Mouse (Mus musculus) stomach, embryonic 14.5 days (tissue): ENCODE results near the gene Psmb8. TPM values are rescaled to one million over a fixed set of nuclear protein-coding genes. Genes with fewer than 3 reads are reported as not detected.

Source experiments
- ATAC-seq: fragments of 200-750 bp; cut with Nextera tagmentation; 2 replicates; pipeline ENCODE4 v1.8.0; 2017; ENCODE audit warnings: low read depth, moderate TSS enrichment; ENCODE audit not compliant: insufficient number of reproducible peaks, insufficient read depth, low FRiP score
- H3K27ac ChIP-seq: fragments of 300-500 bp; sonication (generic); 2 replicates; pipeline ENCODE4 v1.5.1; 2014; ENCODE audit warnings: mild to moderate bottlenecking, low read length, moderate library complexity, mixed read lengths
- H3K27me3 ChIP-seq: fragments of 300-500 bp; sonication (generic); 2 replicates; pipeline ENCODE4 v1.6.1; 2014; ENCODE audit warnings: low read length, control low read depth, mixed read lengths; ENCODE audit not compliant: control insufficient read depth, insufficient read depth
- H3K36me3 ChIP-seq: fragments of 300-500 bp; sonication (generic); 2 replicates; pipeline ENCODE4 v1.6.1; 2014; ENCODE audit warnings: mild to moderate bottlenecking, control low read depth, low read length, moderate library complexity, mixed read lengths; ENCODE audit not compliant: control insufficient read depth, insufficient read depth
- H3K4me1 ChIP-seq: fragments of 300-500 bp; sonication (generic); 2 replicates; pipeline ENCODE4 v1.6.1; 2014; ENCODE audit warnings: low read length, control low read depth, mixed read lengths; ENCODE audit not compliant: control insufficient read depth, insufficient read depth
- H3K4me2 ChIP-seq: fragments of 300-500 bp; sonication (generic); replicated peaks from 2 replicates; pipeline ENCODE4 v1.6.1; 2014; ENCODE audit warnings: low read depth, low read length, control low read depth
- H3K4me3 ChIP-seq: fragments of 300-500 bp; sonication (generic); 2 replicates; pipeline ENCODE4 v1.5.1; 2014; ENCODE audit warnings: low read depth, low read length, control low read depth
- H3K9ac ChIP-seq: fragments of 300-500 bp; sonication (generic); replicated peaks from 2 replicates; pipeline ENCODE4 v1.6.1; 2014; ENCODE audit warnings: low read depth, mild to moderate bottlenecking, control low read depth, low read length, moderate library complexity, mixed read lengths
- H3K9me3 ChIP-seq: fragments of 300-500 bp; sonication (generic); 2 replicates; pipeline ENCODE4 v1.6.1; 2016; ENCODE audit warnings: low read depth, low read length, control low read depth; ENCODE audit not compliant: control insufficient read depth
- WGBS: fragments of 180-500 bp; shearing (Covaris S2); extraction: QIAGEN DNeasy Blood & Tissue Kit; methylation state at CpG from one replicate; pipeline ENCODE4 v1.1.7; 2014; 5-methylcytosine and 5-hydroxymethylcytosine counted together
- polyA plus RNA-seq: library from polyadenylated mRNA; unstranded; fragments of >200 nt; fragmentation: Nextera tagmentation; extraction: Ambion mirVana; gene quantifications from 2 replicates; pipeline ENCODE4 v1.2.1, GENCODE M21; 2014

Psmb8 gene
- polyA plus RNA-seq: 5.9 and 8.3 TPM in 2 replicates

- WGBS: 6% methylated on average over 41 of the region's 41 CpGs
Measured at GRCm38 (mm10) chr17:34196941-34197894, at the start of gene Psmb8. Gene Psmb8, plus strand, starts transcription at chr17:34197721.

GRCm38 (mm10) chr17:34152923-34153322, 44.6 kb upstream of the Psmb8 start, which contains the start of gene H2-DMb1:
Gene H2-DMb1, plus strand, starts transcription at chr17:34153072.
- 56% methylated on average over 4 of the region's 4 CpGs for WGBS
- no peaks in the 10 kb centered on the region for H3K27me3 ChIP-seq
- H3K36me3 ChIP-seq: no peaks in the 10 kb centered on the region
- no peak within 1 kb of the TSS for H3K4me2 ChIP-seq
- ATAC-seq: peak; percentile 65; the same call in 1 of the 2 replicates
- no peaks in the 10 kb centered on the region for H3K9me3 ChIP-seq
- H3K27ac ChIP-seq: no peak within 1 kb of the TSS
- H3K4me1 ChIP-seq: no peaks in the 10 kb centered on the region
- H3K9ac ChIP-seq: no peak within 1 kb of the TSS
- no peak within 1 kb of the TSS for H3K4me3 ChIP-seq

More at GRCm38 (mm10) chr17:34196941-34197894, at the start of gene Psmb8:
- ATAC-seq: peak; percentile 79; the same call in 1 of the 2 replicates
- no peaks in the 10 kb centered on the region for H3K36me3 ChIP-seq
- H3K27ac ChIP-seq: no peak within 1 kb of the TSS
- H3K4me3 ChIP-seq: peak within 1 kb of the TSS; percentile 40
- H3K4me2 ChIP-seq: peak within 1 kb of the TSS; percentile 62
- 0 out of 2 replicates have a peak within 1 kb of the TSS, but pooled peaks have one; percentile 21 for H3K9ac ChIP-seq
- H3K4me1 ChIP-seq: 0 out of 2 replicates have a peak, but pooled peaks cover 5% of the 10 kb centered on the region
- H3K27me3 ChIP-seq: peaks cover 36% of the 10 kb centered on the region
- no peaks in the 10 kb centered on the region for H3K9me3 ChIP-seq

- no peak overlapping the region for H3K4me2 ChIP-seq
- H3K4me3 ChIP-seq: no peak overlapping the region
- H3K9me3 ChIP-seq: no peaks in the 10 kb centered on the region
- no peaks in the 10 kb centered on the region for H3K4me1 ChIP-seq
- ATAC-seq: no peak
- H3K9ac ChIP-seq: no peak overlapping the region
- 51% methylated on average over 5 of the region's 5 CpGs for WGBS
- no peaks in the 10 kb centered on the region for H3K27me3 ChIP-seq
- no peaks in the 10 kb centered on the region for H3K36me3 ChIP-seq
- H3K27ac ChIP-seq: no peak overlapping the region
Measured at GRCm38 (mm10) chr17:34155534-34155933, 42.0 kb upstream of the Psmb8 start.

- WGBS: 39% methylated on average over 9 of the region's 9 CpGs
- H3K27me3 ChIP-seq: no peaks in the 10 kb centered on the region
- no peaks in the 10 kb centered on the region for H3K4me1 ChIP-seq
- no peaks in the 10 kb centered on the region for H3K9me3 ChIP-seq
- ATAC-seq: no peak
- H3K27ac ChIP-seq: no peak overlapping the region
- H3K36me3 ChIP-seq: no peaks in the 10 kb centered on the region
- no peak overlapping the region for H3K4me2 ChIP-seq
- no peak overlapping the region for H3K4me3 ChIP-seq
- H3K9ac ChIP-seq: no peak overlapping the region
Measured at GRCm38 (mm10) chr17:34164202-34164895, 33.2 kb upstream of the Psmb8 start.

- 80% methylated on average over 6 of the region's 6 CpGs for WGBS
- H3K9me3 ChIP-seq: no peaks in the 10 kb centered on the region
- H3K27me3 ChIP-seq: no peaks in the 10 kb centered on the region
- no peak overlapping the region for H3K4me2 ChIP-seq
- H3K36me3 ChIP-seq: no peaks in the 10 kb centered on the region
- H3K27ac ChIP-seq: no peak overlapping the region
- no peak for ATAC-seq
- no peaks in the 10 kb centered on the region for H3K4me1 ChIP-seq
- H3K9ac ChIP-seq: no peak overlapping the region
- no peak overlapping the region for H3K4me3 ChIP-seq
Measured at GRCm38 (mm10) chr17:34165033-34165730, 32.3 kb upstream of the Psmb8 start.

GRCm38 (mm10) chr17:34169279-34169678, 28.2 kb upstream of the Psmb8 start:
- no peak for ATAC-seq
- Histone ChIP-seq H3K4me2 (no peak overlapping the region), H3K27me3 (no peaks in the 10 kb centered on the region), H3K27ac (no peak overlapping the region), H3K9me3 (no peaks in the 10 kb centered on the region; the same call in 1 of the 2 replicates), H3K36me3 (no peaks in the 10 kb centered on the region), H3K4me3 (no peak overlapping the region), H3K9ac (no peak overlapping the region), H3K4me1 (no peaks in the 10 kb centered on the region)
- 2% methylated on average over 2 of the region's 2 CpGs for WGBS

- no peak overlapping the region for H3K9ac ChIP-seq
- 24% methylated on average over 4 of the region's 4 CpGs for WGBS
- no peaks in the 10 kb centered on the region for H3K36me3 ChIP-seq
- no peak overlapping the region for H3K4me2 ChIP-seq
- H3K4me1 ChIP-seq: no peaks in the 10 kb centered on the region
- H3K27ac ChIP-seq: no peak overlapping the region
- no peaks in the 10 kb centered on the region; the same call in 1 of the 2 replicates for H3K9me3 ChIP-seq
- no peak overlapping the region for H3K4me3 ChIP-seq
- ATAC-seq: no peak
- H3K27me3 ChIP-seq: no peaks in the 10 kb centered on the region
Measured at GRCm38 (mm10) chr17:34170487-34170876, 27.0 kb upstream of the Psmb8 start.
